Mouse (Mus musculus) CH12.LX (cell line): Measurements from ENCODE around the gene Mul1. TPM values are rescaled to one million over a fixed set of nuclear protein-coding genes. Genes with fewer than 3 reads are reported as not detected.

Source experiments
- DNase-seq: peaks from one replicate; pipeline ENCODE4 v3.0.0-alpha.2; 2013; ENCODE audit errors: extremely low read depth
- H3K27ac ChIP-seq: 2 replicates; pipeline ENCODE4 v1.5.1; 2012; ENCODE audit warnings: low read depth, mild to moderate bottlenecking, control low read depth, moderate library complexity; ENCODE audit not compliant: insufficient read depth
- H3K27me3 ChIP-seq: replicated peaks from 2 replicates; pipeline ENCODE3; 2012; ENCODE audit warnings: inconsistent platforms
- H3K36me3 ChIP-seq, 2 experiments: replicated peaks in 1 of 2; 2 replicates each; pipeline versions ENCODE3 to v1.6.1; 2012; ENCODE audit warnings: inconsistent platforms in 1 of 2, low read length in 1 of 2, mild to moderate bottlenecking in 1 of 2, mixed read lengths in 1 of 2, moderate library complexity in 1 of 2; ENCODE audit not compliant: control insufficient read depth in 1 of 2, insufficient read depth in 1 of 2
- H3K4me1 ChIP-seq, 2 experiments: 2 replicates each; pipeline ENCODE4 v1.6.1; 2012; ENCODE audit warnings: inconsistent platforms in 1 of 2, moderate library complexity in 1 of 2; ENCODE audit not compliant: insufficient read depth in 2 of 2, control insufficient read depth in 1 of 2
- H3K4me2 ChIP-seq: 2 replicates; pipeline ENCODE4 v1.6.1; 2012; ENCODE audit warnings: low read depth, mild to moderate bottlenecking, control low read depth; ENCODE audit not compliant: poor library complexity, insufficient read depth, severe bottlenecking
- H3K4me3 ChIP-seq, 3 experiments: fragments of 150-350 bp in 1 of 3; sonication (generic) in 1 of 3; replicated peaks in 1 of 3; 2 replicates each; pipeline versions ENCODE3 to v1.5.1; 2011 to 2012; ENCODE audit warnings: low read depth in 2 of 3, low read length in 2 of 3, mild to moderate bottlenecking in 2 of 3, moderate library complexity in 2 of 3, control low read depth in 1 of 3, improper control_type of control experiment in 1 of 3, inconsistent platforms in 1 of 3, mixed read lengths in 1 of 3; ENCODE audit not compliant: poor library complexity in 1 of 3
- H3K79me2 ChIP-seq: replicated peaks from 2 replicates; pipeline ENCODE4 v1.6.1; 2012; ENCODE audit warnings: mild to moderate bottlenecking, moderate library complexity; ENCODE audit not compliant: control insufficient read depth, poor library complexity, insufficient read depth, severe bottlenecking; ENCODE audit errors: extremely low read depth
- H3K9ac ChIP-seq: 2 replicates; pipeline ENCODE4 v1.6.1; 2012; ENCODE audit warnings: low read depth, mild to moderate bottlenecking, control low read depth, moderate library complexity; ENCODE audit not compliant: insufficient read depth
- H3K9me3 ChIP-seq: replicated peaks from 2 replicates; pipeline ENCODE3; 2012; ENCODE audit warnings: low read length, inconsistent platforms, mixed read lengths
- CTCF ChIP-seq, 2 experiments: IDR thresholded peaks in 1 of 2; conservative IDR thresholded peaks in 1 of 2; 2 replicates each; pipeline ENCODE4 v1.5.1; 2011 to 2012; ENCODE audit warnings: low read depth in 2 of 2, low read length in 2 of 2, improper control_type of control experiment in 1 of 2, inconsistent platforms in 1 of 2, mild to moderate bottlenecking in 1 of 2, moderate library complexity in 1 of 2
- HCFC1 ChIP-seq: IDR thresholded peaks from 2 replicates; pipeline ENCODE4 v1.6.1; 2012; ENCODE audit warnings: low read depth, mild to moderate bottlenecking, inconsistent platforms, low read length, improper control_type of control experiment
- RCOR1 ChIP-seq: conservative IDR thresholded peaks from 2 replicates; pipeline ENCODE4 v1.6.1; 2012; ENCODE audit warnings: low read depth, mild to moderate bottlenecking, inconsistent platforms, low read length, improper control_type of control experiment
- UBTF ChIP-seq: IDR thresholded peaks from 2 replicates; pipeline ENCODE4 v1.6.1; 2012; ENCODE audit warnings: low read depth, mild to moderate bottlenecking, inconsistent platforms, low read length, improper control_type of control experiment, moderate library complexity
- USF1 ChIP-seq: IDR thresholded peaks from 2 replicates; pipeline ENCODE4 v1.6.1; 2014; ENCODE audit warnings: low read depth, mild to moderate bottlenecking, inconsistent platforms, low read length, improper control_type of control experiment
- ZKSCAN1 ChIP-seq: IDR thresholded peaks from 2 replicates; pipeline ENCODE4 v1.6.1; 2012; ENCODE audit warnings: low read depth, inconsistent platforms, low read length, improper control_type of control experiment, borderline replicate concordance
- dilution Hi-C: fragments of 300-500 bp; cut with MboI; formaldehyde crosslinking; loops from 2 replicates; pipeline ENCODE4 v1.14.3; 2020; ENCODE audit warnings: low sequenced_read_pairs; ENCODE audit not compliant: extremely low pct_unique_long_range_greater_than_20kb, extremely low pct_ligation_motif_present
- in situ Hi-C: fragments of 300-500 bp; cut with MboI; formaldehyde crosslinking; loops from 3 replicates; pipeline ENCODE4 v1.14.3; 2019; ENCODE audit warnings: low sequenced_read_pairs, low pct_ligation_motif_present, low pct_unique_long_range_greater_than_20kb, mixed read lengths
- polyA plus RNA-seq: library from polyadenylated mRNA; unstranded; fragments of >175 nt; gene quantifications from 2 replicates; pipeline ENCODE4 v1.2.1, GENCODE M21; 2012; ENCODE audit warnings: low read depth; ENCODE audit not compliant: insufficient read length
- total RNA-seq, 2 experiments: library from RNA; depleted of rRNA; stranded (reverse); fragments of 300-350 nt in 1 of 2; fragments of >200 nt in 1 of 2; gene quantifications; 2 replicates each; pipeline ENCODE4 v1.2.3; 2012 to 2014

Gene Mul1
- total and polyA plus RNA-seq, 3 experiments, result 10.2 to 20.2 (median 12.3) TPM

- Histone ChIP-seq H3K27ac (no peak overlapping the region), H3K4me1 (peaks cover 4% of the 10 kb centered on the region in 2 experiments; a peak in 3 of 4 replicates), H3K4me3 (no peak overlapping the region), H3K9me3 (no peaks in the 10 kb centered on the region), H3K36me3 (no peaks in the 10 kb centered on the region), H3K9ac (no peak overlapping the region), H3K79me2 (no peaks in the 10 kb centered on the region), H3K27me3 (peaks cover 88% of the 10 kb centered on the region), H3K4me2 (no peak overlapping the region)
- no peak for DNase-seq
- TF ChIP-seq HCFC1 (no peak), ZKSCAN1 (no peak), USF1 (no peak), CTCF (conservative IDR thresholded peaks at IDR 0.05 in 1 of 2, IDR thresholded peaks at IDR 0.05 in 1 of 2; ENCODE audit: low read depth in 2 of 2, low read length in 2 of 2) (no peak), RCOR1 (no peak), UBTF (no peak)
- dilution Hi-C loops (no loop called here), in situ Hi-C loops (no loop called here)
Measured at GRCm38 (mm10) chr4:138491088-138491487, 56.6 kb downstream of the Mul1 start.

Other genes starting within 250 kb of the Mul1 start
- gene Hp1bp3, start 218.4 kb upstream of the Mul1 start, total RNA-seq (2012; rRNA removed), result 61.9 and 67.7 TPM in 2 replicates
- gene Hp1bp3, start 218.4 kb upstream of the Mul1 start, total RNA-seq (2014; rRNA removed), result 66.9 and 73.7 TPM in 2 replicates
- gene Hp1bp3, start 218.4 kb upstream of the Mul1 start, polyA plus RNA-seq, result 78.2 and 84.2 TPM in 2 replicates
- gene Sh2d5, start 184.3 kb upstream of the Mul1 start, total RNA-seq (2012; rRNA removed), result 0.68 and 1.1 TPM in 2 replicates
- 0.24 and 0.28 TPM in 2 replicates for gene Sh2d5, start 184.3 kb upstream of the Mul1 start, total RNA-seq (2014; rRNA removed)
- gene Sh2d5, start 184.3 kb upstream of the Mul1 start, polyA plus RNA-seq, result 0.57 and 0.83 TPM in 2 replicates
- 0.08 and 0.17 TPM in 2 replicates for gene Kif17, start 184.2 kb upstream of the Mul1 start, total RNA-seq (2012; rRNA removed)
- gene Kif17, start 184.2 kb upstream of the Mul1 start, total RNA-seq (2014; rRNA removed), result 0.55 and 0.59 TPM in 2 replicates
- 1.5 and 1.8 TPM in 2 replicates for gene Kif17, start 184.2 kb upstream of the Mul1 start, polyA plus RNA-seq
- 163 and 184 TPM in 2 replicates for gene Ddost, start 129.9 kb upstream of the Mul1 start, total RNA-seq (2012; rRNA removed)
- 153 and 164 TPM in 2 replicates for gene Ddost, start 129.9 kb upstream of the Mul1 start, total RNA-seq (2014; rRNA removed)
- gene Ddost, start 129.9 kb upstream of the Mul1 start, polyA plus RNA-seq, result 174 and 186 TPM in 2 replicates
- gene Pink1, start 108.4 kb upstream of the Mul1 start, total RNA-seq (2012; rRNA removed), result 7.9 and 10.8 TPM in 2 replicates
- gene Pink1, start 108.4 kb upstream of the Mul1 start, total RNA-seq (2014; rRNA removed), result 7.0 and 7.1 TPM in 2 replicates
- gene Pink1, start 108.4 kb upstream of the Mul1 start, polyA plus RNA-seq, result 5.5 and 7.2 TPM in 2 replicates
- gene Cda, start 66.7 kb upstream of the Mul1 start, total RNA-seq (2012; rRNA removed), result not detected in 2 replicates
- not detected in 2 replicates for gene Cda, start 66.7 kb upstream of the Mul1 start, total RNA-seq (2014; rRNA removed)
- gene Cda, start 66.7 kb upstream of the Mul1 start, polyA plus RNA-seq, result not detected in 2 replicates
- gene Fam43b, start 38.1 kb upstream of the Mul1 start, total RNA-seq (2012; rRNA removed), result not detected in 2 replicates
- not detected in 2 replicates for gene Fam43b, start 38.1 kb upstream of the Mul1 start, total RNA-seq (2014; rRNA removed)
- gene Fam43b, start 38.1 kb upstream of the Mul1 start, polyA plus RNA-seq, result not detected in 2 replicates
- 0.04 and 0.13 TPM in 2 replicates for gene Camk2n1, start 19.6 kb downstream of the Mul1 start, total RNA-seq (2012; rRNA removed)
- gene Camk2n1, start 19.6 kb downstream of the Mul1 start, total RNA-seq (2014; rRNA removed), result not detected in 2 replicates
- not detected in 2 replicates for gene Camk2n1, start 19.6 kb downstream of the Mul1 start, polyA plus RNA-seq
- not detected in 2 replicates for gene Vwa5b1, start 201.2 kb downstream of the Mul1 start, total RNA-seq (2012; rRNA removed)
- not detected in 2 replicates for gene Vwa5b1, start 201.2 kb downstream of the Mul1 start, total RNA-seq (2014; rRNA removed)
- not detected in 2 replicates for gene Vwa5b1, start 201.2 kb downstream of the Mul1 start, polyA plus RNA-seq